Mouse (Mus musculus) hindbrain, embryonic 15.5 days (tissue): ENCODE measurements around the gene Eif3g. TPM values are rescaled to one million over a fixed set of nuclear protein-coding genes. Genes with fewer than 3 reads are reported as not detected.

Experiments
- ATAC-seq: fragments of 200-750 bp; cut with Nextera tagmentation; 2 replicates; pipeline ENCODE4 v1.8.0; 2017; ENCODE audit warnings: low read depth, moderate number of reproducible peaks, moderate TSS enrichment; ENCODE audit not compliant: low FRiP score
- H3K27ac ChIP-seq: fragments of 300-500 bp; sonication (generic); replicated peaks from 2 replicates; pipeline ENCODE4 v1.5.1; 2015; ENCODE audit warnings: mild to moderate bottlenecking, inconsistent platforms
- H3K27me3 ChIP-seq: fragments of 300-500 bp; sonication (generic); 2 replicates; pipeline ENCODE4 v1.6.1; 2015; ENCODE audit warnings: control low read depth, inconsistent platforms
- H3K36me3 ChIP-seq: fragments of 300-500 bp; sonication (generic); 2 replicates; pipeline ENCODE4 v1.6.1; 2015; ENCODE audit warnings: control low read depth, inconsistent platforms
- H3K4me1 ChIP-seq: fragments of 300-500 bp; sonication (generic); replicated peaks from 2 replicates; pipeline ENCODE4 v1.6.1; 2015; ENCODE audit warnings: control low read depth, inconsistent platforms
- H3K4me2 ChIP-seq: fragments of 300-500 bp; sonication (generic); 2 replicates; pipeline ENCODE4 v1.6.1; 2015; ENCODE audit warnings: moderate library complexity, mild to moderate bottlenecking, inconsistent platforms
- H3K4me3 ChIP-seq: fragments of 300-500 bp; sonication (generic); 2 replicates; pipeline ENCODE4 v1.5.1; 2015; ENCODE audit warnings: mild to moderate bottlenecking, inconsistent platforms
- H3K9ac ChIP-seq: fragments of 300-500 bp; sonication (generic); 2 replicates; pipeline ENCODE4 v1.6.1; 2015; ENCODE audit warnings: inconsistent platforms
- H3K9me3 ChIP-seq: fragments of 300-500 bp; sonication (generic); 2 replicates; pipeline ENCODE4 v1.6.1; 2016; ENCODE audit warnings: control low read depth, inconsistent platforms
- WGBS: fragments of 180-500 bp; shearing (Covaris S2); methylation state at CpG from one replicate; pipeline ENCODE4 v1.1.7; 2015; 5-methylcytosine and 5-hydroxymethylcytosine counted together
- microRNA-seq: library from miRNA; unstranded; fragments of <30 nt; microRNA quantifications from one replicate; pipeline ENCODE4, GENCODE M21; 2016
- polyA plus RNA-seq: library from polyadenylated mRNA; unstranded; fragments of >200 nt; fragmentation: Nextera tagmentation; extraction: Ambion mirVana; gene quantifications from 2 replicates; pipeline ENCODE4 v1.2.1, GENCODE M21; 2015

Eif3g gene
- polyA plus RNA-seq, 1 experiment from 2014 or later: 249 TPM

DNA sequence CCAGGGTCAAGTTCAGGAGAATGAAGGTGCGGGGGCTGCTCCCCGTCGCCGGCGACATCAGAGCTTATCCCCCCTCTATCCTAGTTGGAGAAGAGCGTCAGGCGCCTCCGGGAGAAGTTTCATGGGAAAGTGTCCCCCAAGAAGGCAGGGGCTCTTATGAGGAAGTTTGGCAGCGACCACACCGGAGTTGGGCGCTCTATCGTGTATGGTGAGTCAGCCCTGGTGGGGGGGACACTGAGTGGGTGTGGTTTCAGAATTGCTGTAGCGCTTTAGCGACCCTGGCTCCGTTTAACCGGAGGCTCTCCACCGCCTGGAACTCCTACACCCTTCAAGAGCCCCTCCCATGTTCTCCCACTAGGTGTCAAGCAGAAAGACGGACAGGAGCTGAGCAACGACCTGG is 29.2 kb downstream of the Eif3g start:
- Histone ChIP-seq H3K36me3 (no peaks in the 10 kb centered on the region), H3K4me3 (peak overlapping the region; percentile 43), H3K9ac (peak overlapping the region; percentile 30; the same call in 1 of the 2 replicates), H3K9me3 (no peaks in the 10 kb centered on the region), H3K27me3 (peaks cover 40% of the 10 kb centered on the region), H3K27ac (no peak overlapping the region), H3K4me2 (peak overlapping the region; percentile 60), H3K4me1 (peaks cover 6% of the 10 kb centered on the region; the same call in 1 of the 2 replicates)
- 5% methylated on average over 19 of the region's 19 CpGs for WGBS
- ATAC-seq: no peak

GRCm38 (mm10) chr9:20868448-20869001 is 29.9 kb downstream of the Eif3g start, which contains the start of gene A230050P20Rik:
Gene A230050P20Rik (plus strand): TSS chr9:20868642.
- Histone ChIP-seq H3K36me3 (no peaks in the 10 kb centered on the region), H3K9me3 (no peaks in the 10 kb centered on the region), H3K4me1 (peaks cover 6% of the 10 kb centered on the region; the same call in 1 of the 2 replicates), H3K4me3 (peak within 1 kb of the TSS; percentile 43), H3K27ac (no peak within 1 kb of the TSS), H3K9ac (peak within 1 kb of the TSS; percentile 30), H3K4me2 (peak within 1 kb of the TSS; percentile 60), H3K27me3 (peaks cover 40% of the 10 kb centered on the region)
- ATAC-seq: peak; percentile 59; the same call in 1 of the 2 replicates
- 7% methylated on average over 51 of the region's 53 CpGs for WGBS

- peaks cover 40% of the 10 kb centered on the region for H3K27me3 ChIP-seq
- 58% methylated on average over 3 of the region's 3 CpGs for WGBS
- peaks cover 6% of the 10 kb centered on the region; the same call in 1 of the 2 replicates for H3K4me1 ChIP-seq
- H3K9me3 ChIP-seq: no peaks in the 10 kb centered on the region
- no peak overlapping the region for H3K4me2 ChIP-seq
- H3K36me3 ChIP-seq: no peaks in the 10 kb centered on the region
- no peak overlapping the region for H3K4me3 ChIP-seq
- no peak for ATAC-seq
- H3K27ac ChIP-seq: no peak overlapping the region
- no peak overlapping the region for H3K9ac ChIP-seq
These were observed 31.5 kb downstream of the Eif3g start for GRCm38 (mm10) chr9:20866879-20867278.

DNA sequence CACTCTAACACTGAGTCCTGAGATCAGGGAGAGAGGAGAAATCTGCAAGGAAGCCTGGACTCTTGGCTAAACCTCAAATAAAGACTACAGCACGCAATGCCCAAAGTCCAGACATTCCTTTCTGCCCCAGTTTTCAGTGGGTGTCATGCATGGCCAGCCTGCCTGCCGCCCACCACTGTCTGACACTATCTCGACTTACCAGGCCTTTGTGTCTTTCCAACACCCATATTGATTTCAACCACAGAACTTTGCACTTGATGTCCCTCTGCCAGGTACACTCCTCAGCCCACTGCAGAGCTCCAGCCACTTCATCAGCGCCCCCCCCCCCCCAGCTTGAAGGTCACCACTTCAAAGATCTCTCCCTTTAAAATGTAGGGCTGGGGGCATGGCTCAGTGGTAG is 36.2 kb downstream of the Eif3g start:
- 66% methylated on average over 4 of the region's 4 CpGs for WGBS
- Histone ChIP-seq H3K27me3 (peaks cover 4% of the 10 kb centered on the region), H3K9ac (no peak overlapping the region), H3K4me2 (no peak overlapping the region), H3K4me3 (no peak overlapping the region), H3K9me3 (no peaks in the 10 kb centered on the region), H3K4me1 (no peaks in the 10 kb centered on the region), H3K27ac (no peak overlapping the region), H3K36me3 (no peaks in the 10 kb centered on the region)
- ATAC-seq: no peak

DNA sequence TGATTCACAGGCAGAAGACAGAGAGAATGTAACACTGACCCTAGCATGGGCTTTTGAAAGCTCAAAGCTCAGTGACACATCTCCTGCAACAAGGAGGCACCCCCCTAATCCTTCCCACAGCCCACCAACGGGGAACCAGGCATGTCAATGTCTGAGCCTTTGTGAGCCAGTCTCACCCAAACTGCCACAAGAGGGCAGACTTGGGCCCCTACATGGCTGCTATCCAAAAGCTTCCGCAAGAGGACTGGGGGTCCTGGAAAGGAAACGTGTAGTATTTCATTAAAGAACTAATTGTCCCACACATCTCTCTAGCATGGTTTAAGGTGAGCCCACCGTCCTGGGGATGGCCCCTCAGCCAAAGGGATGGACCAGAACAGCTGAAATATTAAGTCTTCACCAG is 36.6 kb downstream of the Eif3g start:
- no peak overlapping the region for H3K4me3 ChIP-seq
- H3K27me3 ChIP-seq: peaks cover under 1% of the 10 kb centered on the region; the same call in 1 of the 2 replicates
- no peak for ATAC-seq
- H3K4me1 ChIP-seq: no peaks in the 10 kb centered on the region
- H3K4me2 ChIP-seq: no peak overlapping the region
- no peaks in the 10 kb centered on the region for H3K36me3 ChIP-seq
- H3K27ac ChIP-seq: no peak overlapping the region
- no peaks in the 10 kb centered on the region for H3K9me3 ChIP-seq
- H3K9ac ChIP-seq: no peak overlapping the region
- 6% methylated on average over 4 of the region's 4 CpGs for WGBS

- Histone ChIP-seq H3K9me3 (no peaks in the 10 kb centered on the region), H3K4me2 (no peak overlapping the region), H3K9ac (no peak overlapping the region), H3K36me3 (no peaks in the 10 kb centered on the region), H3K4me3 (no peak overlapping the region), H3K27me3 (no peaks in the 10 kb centered on the region; the same call in 1 of the 2 replicates), H3K4me1 (no peaks in the 10 kb centered on the region), H3K27ac (no peak overlapping the region)
- no peak for ATAC-seq
- 53% methylated on average over 6 of the region's 6 CpGs for WGBS
These were observed 38.5 kb downstream of the Eif3g start for GRCm38 (mm10) chr9:20859926-20860325.

DNA sequence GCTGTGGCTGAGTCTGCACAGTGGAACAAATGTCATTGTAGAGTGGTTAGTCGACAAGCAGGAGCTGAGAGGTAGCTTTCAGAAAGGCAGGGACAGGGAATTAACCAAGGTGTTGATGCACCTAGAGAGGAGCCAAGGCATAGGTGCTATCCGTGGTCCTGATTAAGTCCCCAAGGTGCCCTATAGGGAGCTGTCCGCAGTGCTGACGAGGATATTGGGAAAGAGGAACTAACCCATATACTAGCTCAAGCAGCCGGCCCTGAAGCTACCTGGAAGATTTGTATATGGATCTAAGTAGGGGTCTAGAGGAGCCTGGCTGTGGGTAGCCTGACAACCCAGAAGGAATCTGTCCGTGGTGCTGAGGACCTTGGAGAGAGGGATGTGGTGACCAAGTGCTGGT is 41.3 kb downstream of the Eif3g start:
- no peaks in the 10 kb centered on the region for H3K4me1 ChIP-seq
- no peak overlapping the region for H3K27ac ChIP-seq
- 14% methylated on average over 6 of the region's 6 CpGs for WGBS
- no peak overlapping the region for H3K9ac ChIP-seq
- no peaks in the 10 kb centered on the region for H3K36me3 ChIP-seq
- no peaks in the 10 kb centered on the region for H3K9me3 ChIP-seq
- no peaks in the 10 kb centered on the region; the same call in 1 of the 2 replicates for H3K27me3 ChIP-seq
- no peak overlapping the region for H3K4me2 ChIP-seq
- ATAC-seq: no peak
- H3K4me3 ChIP-seq: no peak overlapping the region

GRCm38 (mm10) chr9:20850179-20850578 is 48.2 kb downstream of the Eif3g start:
- no peak for ATAC-seq
- H3K4me3 ChIP-seq: no peak overlapping the region
- no peaks in the 10 kb centered on the region for H3K9me3 ChIP-seq
- no peak overlapping the region for H3K27ac ChIP-seq
- WGBS: 85% methylated on average over 2 of the region's 2 CpGs
- H3K36me3 ChIP-seq: no peaks in the 10 kb centered on the region
- H3K4me2 ChIP-seq: no peak overlapping the region
- no peak overlapping the region for H3K9ac ChIP-seq
- H3K4me1 ChIP-seq: no peaks in the 10 kb centered on the region
- no peaks in the 10 kb centered on the region for H3K27me3 ChIP-seq

Small RNA genes lying within 50 kb of the gene (microRNA-seq; reads per million reads assigned to microRNA genes)
- gene Mir7081: 0.87 reads per million

Other genes with a start within 250 kb of the Eif3g start
- gene Pin1, start 246.5 kb downstream of the Eif3g start, polyA plus RNA-seq: 66.0 and 66.3 TPM in 2 replicates
- 199 and 226 TPM in 2 replicates for gene Olfm2, start 152.3 kb downstream of the Eif3g start, polyA plus RNA-seq
- gene Col5a3, start 83.6 kb downstream of the Eif3g start, polyA plus RNA-seq: 1.1 and 1.2 TPM in 2 replicates
- gene Rdh8, start 80.1 kb downstream of the Eif3g start, polyA plus RNA-seq: not detected in 2 replicates
- gene A230050P20Rik, start 30.0 kb downstream of the Eif3g start, polyA plus RNA-seq: 12.9 and 13.2 TPM in 2 replicates
- 14.7 and 15.1 TPM in 2 replicates for gene Angptl6, start 18.9 kb downstream of the Eif3g start, polyA plus RNA-seq
- gene Ppan, start 10.4 kb downstream of the Eif3g start, polyA plus RNA-seq: 46.3 and 47.5 TPM in 2 replicates
- 60.5 and 63.9 TPM in 2 replicates for gene Dnmt1, start 61.3 kb upstream of the Eif3g start, polyA plus RNA-seq
- 8.5 and 10.8 TPM in 2 replicates for gene S1pr2, start 78.2 kb upstream of the Eif3g start, polyA plus RNA-seq
- 109 and 114 TPM in 2 replicates for gene Mrpl4, start 104.1 kb upstream of the Eif3g start, polyA plus RNA-seq
- 3.4 and 3.9 TPM in 2 replicates for gene Icam1, start 117.4 kb upstream of the Eif3g start, polyA plus RNA-seq
- not detected in 2 replicates for gene Icam4, start 130.8 kb upstream of the Eif3g start, polyA plus RNA-seq
- gene Icam5, start 133.4 kb upstream of the Eif3g start, polyA plus RNA-seq: 1.7 and 2.6 TPM in 2 replicates
- gene Zglp1, start 168.5 kb upstream of the Eif3g start, polyA plus RNA-seq: 0.58 and 3.0 TPM in 2 replicates
- gene Gm49373, start 174.5 kb upstream of the Eif3g start, polyA plus RNA-seq: 1.7 and 2.8 TPM in 2 replicates
- 71.0 and 74.1 TPM in 2 replicates for gene Fdx1l, start 175.0 kb upstream of the Eif3g start, polyA plus RNA-seq
- gene Gm38431, start 193.4 kb upstream of the Eif3g start, polyA plus RNA-seq: 1.3 and 3.1 TPM in 2 replicates
- gene Raver1, start 193.4 kb upstream of the Eif3g start, polyA plus RNA-seq: 31.7 and 37.8 TPM in 2 replicates
- gene Tyk2, start 232.6 kb upstream of the Eif3g start, polyA plus RNA-seq: 11.3 and 11.7 TPM in 2 replicates